Mouse (Mus musculus): Measurements from ENCODE around the gene Kcna1. TPM values are rescaled to one million over a fixed set of nuclear protein-coding genes. Genes with fewer than 3 reads are reported as not detected.

The Kcna1 gene
- polyA plus RNA-seq, 1 experiment from 2014 or later = 0.74 TPM

Other genes with a start within 250 kb of the Kcna1 start
- gene Kcna5, start 111.0 kb downstream of the Kcna1 start, polyA plus RNA-seq (2014; fragmentation: Nextera tagmentation; extraction: Ambion mirVana) = 3.8 and 4.5 TPM in 2 replicates
- 4.0 and 4.1 TPM in 2 replicates for gene Kcna6, start 94.3 kb upstream of the Kcna1 start, polyA plus RNA-seq (2014; fragmentation: Nextera tagmentation; extraction: Ambion mirVana)
- gene Ndufa9, start 202.8 kb upstream of the Kcna1 start, polyA plus RNA-seq (2014; fragmentation: Nextera tagmentation; extraction: Ambion mirVana) = 194 and 196 TPM in 2 replicates
- 0.06 and 0.08 TPM in 2 replicates for gene Akap3, start 206.7 kb upstream of the Kcna1 start, polyA plus RNA-seq (2014; fragmentation: Nextera tagmentation; extraction: Ambion mirVana)

All from midbrain, embryonic 11.5 days (tissue).